Mouse (Mus musculus) stomach, postnatal 0 days (tissue): Measurements from ENCODE around the gene Dpf3.

Experiments
- CTCF ChIP-seq: IDR thresholded peaks from 2 replicates; pipeline ENCODE4 v1.5.1; 2016; ENCODE audit warnings: antibody characterized with exemption, low read depth, mild to moderate bottlenecking, moderate library complexity
- EP300 ChIP-seq: optimal IDR thresholded peaks from 2 replicates; pipeline ENCODE3; 2016; ENCODE audit warnings: antibody characterized with exemption

DNA sequence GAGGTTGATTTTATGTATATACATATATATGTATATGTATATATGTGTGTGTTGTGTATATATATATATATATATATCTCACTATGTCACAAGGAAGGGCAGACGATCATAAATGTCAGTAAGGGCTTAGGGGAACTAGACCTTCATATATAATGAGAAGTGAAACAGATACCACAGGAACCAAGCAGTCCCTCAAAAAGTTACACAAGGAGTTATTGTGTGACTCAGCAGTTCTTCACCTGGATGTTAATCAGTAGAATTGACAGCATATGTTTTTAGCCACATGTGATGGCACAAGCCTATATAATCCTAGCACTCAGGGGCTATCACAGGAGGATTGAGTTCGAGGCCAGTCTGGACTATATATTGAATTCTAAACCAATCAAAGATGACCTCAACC lies 49.5 kb downstream of the Dpf3 start:
- TF ChIP-seq EP300 (no peak), CTCF (no peak)
